Mouse (Mus musculus) layer of hippocampus, adult 9-11 months (tissue): ENCODE measurements around the gene Ttll11.
A peak's percentile ranks its signal among the peaks of the same experiment; 100 is the strongest.

Experiments
- DNase-seq: peaks from one replicate; pipeline ENCODE4 v3.0.0; 2022

Gene Ttll11

DNA sequence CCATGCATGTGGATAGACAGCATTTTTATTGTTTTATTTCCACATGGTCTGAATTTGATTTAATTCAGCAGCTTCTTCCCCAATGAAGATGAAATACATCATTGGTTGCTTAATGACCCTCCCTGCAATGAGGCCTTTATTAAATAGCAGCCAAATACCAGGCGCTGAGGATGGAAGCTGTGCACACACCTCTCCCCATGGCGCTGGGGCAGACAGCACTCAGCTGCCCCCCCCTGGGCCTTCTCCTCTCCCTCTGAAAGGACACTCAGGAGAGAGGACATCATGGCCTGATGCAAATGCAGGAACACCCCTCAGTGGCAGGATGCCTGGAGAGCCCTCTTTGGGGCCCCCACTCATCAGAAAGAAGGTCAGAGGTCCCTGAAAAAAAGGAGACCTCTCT, 16.4 kb downstream of the Ttll11 start:
- no peak for DNase-seq

DNA sequence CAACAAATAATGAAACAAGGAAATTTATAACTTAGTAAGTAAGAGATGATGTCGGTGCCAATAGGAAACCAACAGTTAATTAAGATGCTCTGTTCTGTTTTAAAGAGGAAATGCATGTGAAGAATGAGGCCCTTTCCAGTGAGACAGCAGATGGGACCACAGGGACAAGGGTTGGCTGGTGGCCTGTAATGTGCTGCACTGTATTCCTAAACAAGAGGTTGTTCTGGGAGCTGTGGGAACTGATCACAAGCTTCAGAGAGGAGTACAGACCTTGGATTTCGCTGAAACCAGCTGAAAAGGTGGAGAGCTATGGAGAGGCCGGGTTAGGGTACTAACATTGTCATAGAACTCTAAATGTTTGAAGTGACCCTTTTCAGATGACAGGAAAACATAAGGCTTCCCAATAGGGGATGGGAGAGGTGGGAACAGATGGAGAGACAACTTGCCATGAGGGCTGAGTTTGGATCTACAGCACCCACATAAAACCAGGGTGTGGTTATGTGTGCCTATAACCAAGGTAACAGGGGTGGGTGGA, 18.1 kb downstream of the Ttll11 start:
- peak; percentile 60 for DNase-seq

DNA sequence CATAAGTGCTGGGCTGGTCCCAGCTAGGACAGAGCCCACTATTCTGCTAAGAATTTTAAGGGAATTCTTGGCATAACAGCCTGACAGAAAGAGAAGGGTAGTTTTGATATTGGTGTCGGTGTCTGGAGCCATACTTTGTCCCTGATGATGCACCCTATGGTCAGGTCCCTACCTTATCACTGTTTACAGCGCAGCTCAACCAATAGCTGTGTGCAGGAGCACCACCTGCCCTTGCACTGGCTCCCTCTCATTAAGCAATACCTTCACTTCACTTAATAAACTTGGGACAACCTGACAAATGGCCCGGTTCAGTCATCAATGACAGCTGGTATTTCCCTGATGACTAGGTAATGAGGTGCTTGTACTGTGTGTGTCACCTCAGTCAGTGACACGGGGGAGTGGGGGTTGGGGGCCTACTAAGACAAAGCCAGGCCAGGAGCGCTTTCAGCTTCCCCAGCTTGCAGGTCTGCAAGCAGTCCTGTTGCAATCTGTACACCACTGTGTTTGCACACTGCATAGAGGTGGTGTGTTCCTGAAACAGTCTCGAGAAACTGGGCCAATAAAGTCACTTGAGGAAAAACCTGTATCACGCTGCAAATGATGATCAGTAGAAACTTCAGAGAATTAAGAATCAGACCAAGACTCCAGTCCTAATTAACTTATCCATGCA, 22.1 kb downstream of the Ttll11 start:
- no peak for DNase-seq

DNA sequence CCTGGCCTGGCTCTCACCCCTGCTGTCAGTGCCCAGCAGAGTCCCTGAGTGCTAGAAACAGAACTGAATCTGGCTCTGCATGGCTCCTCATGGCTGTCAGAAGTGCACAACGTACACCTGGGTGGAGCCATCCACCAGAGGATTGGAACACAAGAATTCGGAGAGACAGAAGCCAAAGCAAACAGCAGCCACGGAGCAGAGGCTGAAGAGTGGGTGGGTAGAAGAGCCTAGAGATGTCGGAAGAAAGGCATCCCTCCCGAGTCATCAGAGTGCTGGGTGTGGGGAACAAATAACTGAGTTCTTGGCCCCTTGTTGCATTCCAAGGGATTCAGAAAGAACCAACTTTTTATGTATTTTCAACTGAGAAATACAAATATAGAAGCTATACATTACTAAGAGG, 24.5 kb downstream of the Ttll11 start:
- DNase-seq: no peak

DNA sequence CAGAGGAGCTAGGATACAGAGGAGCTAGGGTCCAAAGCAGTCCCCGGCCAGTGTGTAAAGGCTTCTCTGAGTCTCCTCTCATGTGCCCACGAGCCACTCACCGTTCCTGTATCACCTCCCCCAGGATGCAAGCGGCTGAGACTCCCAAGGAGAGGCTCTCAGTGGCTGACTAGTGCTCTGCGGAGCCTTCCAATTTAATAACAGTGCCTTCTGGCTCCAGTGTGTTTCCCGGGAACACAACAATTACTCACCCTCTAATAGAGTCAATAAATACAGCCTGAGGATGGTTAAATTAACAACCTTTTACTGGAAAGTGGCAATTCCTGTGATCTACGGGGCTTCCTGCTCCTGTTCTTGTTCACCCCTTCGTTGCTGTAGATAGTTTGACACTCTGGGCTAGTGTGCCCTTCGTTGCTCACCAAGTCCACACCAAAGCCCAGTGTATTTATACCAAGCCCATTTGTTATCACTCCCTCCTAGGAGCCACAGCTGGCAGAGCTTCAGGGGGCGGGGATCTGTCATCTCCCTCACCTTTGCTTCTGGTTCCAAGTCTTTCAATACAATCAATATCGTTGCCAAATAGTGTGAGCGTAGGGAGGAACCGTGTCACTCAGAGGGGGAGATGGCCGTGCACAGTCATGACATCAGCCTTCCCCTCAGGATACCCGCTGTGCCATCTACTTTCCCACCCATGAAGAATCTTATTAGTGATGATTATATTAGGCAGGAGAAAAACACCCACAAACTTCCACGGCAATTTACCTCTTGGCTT, 27.3 kb downstream of the Ttll11 start:
- no peak for DNase-seq

DNA sequence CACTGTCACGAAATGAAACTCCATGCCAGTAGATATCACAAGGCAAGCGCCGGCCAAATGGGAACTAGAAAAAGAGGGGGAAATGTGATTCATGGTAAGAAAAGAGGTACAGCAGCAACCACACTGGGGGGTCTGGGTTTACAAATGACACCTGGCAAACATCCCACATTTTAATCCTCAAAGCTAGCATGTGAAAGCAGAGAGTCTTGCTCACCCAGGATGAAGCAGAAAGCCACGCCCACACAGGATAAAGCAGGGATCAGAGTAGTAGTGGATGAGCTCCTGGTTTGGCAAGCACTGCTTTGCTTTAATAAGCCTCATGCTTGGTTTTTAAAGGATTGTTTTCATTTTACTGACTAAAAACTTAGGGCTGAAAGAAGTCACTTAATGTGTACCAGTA, 34.8 kb downstream of the Ttll11 start:
- no peak for DNase-seq

DNA sequence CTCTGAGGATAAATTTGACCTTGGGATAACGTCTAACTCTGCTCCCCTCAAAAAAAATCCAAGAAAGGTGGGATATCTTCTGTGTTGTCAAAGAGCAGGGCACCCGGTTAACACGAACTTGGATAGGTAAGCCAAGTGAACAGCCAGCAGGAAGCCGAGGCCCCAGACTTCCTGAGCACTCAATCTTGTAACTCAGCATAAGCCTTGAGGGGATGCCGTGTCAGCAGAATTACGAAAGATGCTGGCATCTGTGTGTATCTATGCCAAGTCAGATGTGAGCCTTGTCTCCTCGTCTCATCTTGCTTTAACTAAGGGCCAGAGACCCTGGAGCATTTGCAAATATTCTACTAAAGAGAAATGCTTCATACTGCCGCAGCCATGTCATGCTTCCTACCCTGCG, 36.8 kb downstream of the Ttll11 start:
- no peak for DNase-seq

DNA sequence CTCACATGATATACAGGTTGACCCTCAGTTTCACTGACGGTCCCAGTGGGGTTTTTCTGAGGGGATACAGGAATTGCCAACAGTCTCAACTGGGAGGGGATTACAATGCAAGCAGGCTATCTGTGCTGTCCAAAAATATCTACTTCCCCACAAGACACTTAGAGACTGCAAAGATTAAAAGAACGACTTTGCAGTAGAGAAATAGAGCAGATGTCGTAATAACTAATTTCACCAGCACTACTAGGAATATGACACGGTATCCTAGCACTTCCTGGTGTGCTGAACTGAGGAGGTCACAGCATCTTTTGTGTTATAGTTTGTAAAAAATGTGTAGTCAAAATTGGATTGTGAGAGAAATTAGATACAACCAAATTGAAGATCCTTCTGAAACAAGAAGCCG, 44.7 kb downstream of the Ttll11 start:
- no peak for DNase-seq

DNA sequence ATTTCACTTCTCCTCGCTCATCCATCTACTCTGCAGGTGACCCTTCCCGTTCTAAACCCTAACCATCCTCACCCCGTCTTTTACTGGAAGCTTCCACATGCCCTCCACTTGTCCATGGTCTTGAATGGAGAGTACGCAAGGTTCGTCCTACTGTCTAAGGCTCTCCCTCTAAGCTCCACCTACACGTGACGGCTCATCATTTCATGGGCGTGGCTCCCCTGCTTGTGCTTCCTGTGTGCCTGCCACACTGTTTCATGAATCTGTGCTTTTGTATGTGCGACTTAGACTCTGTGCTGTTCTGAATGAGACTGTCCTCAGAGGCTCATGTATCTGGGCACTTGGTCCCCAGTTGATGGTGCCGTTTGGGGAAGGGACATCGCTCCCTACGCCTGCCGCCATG, 46.6 kb downstream of the Ttll11 start:
- no peak for DNase-seq

DNA sequence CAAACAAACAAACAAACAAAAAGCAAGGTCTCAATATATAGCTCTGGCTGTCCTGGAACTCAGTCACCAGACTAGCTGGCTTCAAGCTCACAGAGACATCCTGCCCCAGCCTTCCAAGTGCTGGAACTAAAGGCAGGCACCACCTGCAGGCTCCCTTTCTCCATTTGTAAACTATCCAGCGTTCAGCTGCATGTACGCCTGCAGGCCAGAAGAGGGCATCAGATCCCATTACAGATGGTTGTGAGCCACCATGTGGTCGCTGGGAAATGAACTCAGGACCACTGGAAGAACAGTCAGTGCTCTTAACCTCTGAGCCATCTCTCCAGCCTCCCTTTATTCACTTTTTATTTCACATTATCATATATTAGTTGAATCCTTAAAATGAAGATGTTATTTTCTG, 48.1 kb downstream of the Ttll11 start:
- DNase-seq: no peak

DNA sequence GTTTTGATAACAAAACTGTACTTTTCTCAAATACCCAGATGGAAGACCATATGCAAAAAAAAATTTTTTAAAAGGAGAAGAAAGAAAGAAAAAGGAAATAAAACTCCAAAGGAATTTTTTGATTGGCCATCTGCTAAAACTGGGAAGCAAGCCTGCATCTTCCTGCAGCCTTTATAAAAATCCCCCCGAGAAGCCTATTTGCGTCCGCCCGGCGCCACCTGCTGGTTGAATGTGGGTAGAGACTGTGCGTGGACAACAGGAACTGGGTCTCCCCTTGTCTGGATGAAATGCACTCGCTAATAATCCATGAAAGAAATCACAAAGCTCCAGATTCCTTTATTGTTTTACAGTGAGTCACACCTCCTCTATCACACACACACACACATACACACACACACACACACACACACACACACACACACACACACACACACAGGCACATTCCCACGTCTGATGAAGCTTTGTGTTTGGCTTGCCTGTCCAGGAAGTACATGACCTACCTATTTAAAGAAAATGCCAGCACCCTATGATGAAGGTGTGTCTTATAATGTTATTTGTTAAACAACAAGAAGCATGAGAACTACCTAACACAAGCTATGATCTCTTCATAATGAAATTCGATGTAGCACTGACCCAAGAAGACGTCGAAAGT, 49.1 kb downstream of the Ttll11 start:
- peak; percentile 68 for DNase-seq

DNA sequence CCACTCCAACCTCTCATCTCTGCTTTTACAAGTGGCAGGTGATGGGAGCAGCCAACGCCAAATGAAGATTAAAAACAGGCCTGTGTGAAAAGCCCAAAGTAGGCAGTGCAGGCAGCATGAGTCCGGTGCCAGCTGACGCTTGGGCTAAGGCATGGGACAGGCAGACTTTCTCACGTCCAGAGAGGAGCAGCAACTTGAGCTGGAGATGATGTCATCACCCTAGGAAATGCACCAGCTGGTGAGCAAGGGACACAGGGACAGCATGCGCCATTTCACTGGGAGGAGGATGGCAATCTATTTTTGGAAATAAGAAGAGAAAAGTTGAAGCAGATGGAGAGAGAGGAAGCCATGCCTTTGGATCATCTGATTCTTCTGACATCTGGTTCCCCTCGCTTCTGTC, 51.6 kb downstream of the Ttll11 start:
- peak; percentile 75 for DNase-seq

DNA sequence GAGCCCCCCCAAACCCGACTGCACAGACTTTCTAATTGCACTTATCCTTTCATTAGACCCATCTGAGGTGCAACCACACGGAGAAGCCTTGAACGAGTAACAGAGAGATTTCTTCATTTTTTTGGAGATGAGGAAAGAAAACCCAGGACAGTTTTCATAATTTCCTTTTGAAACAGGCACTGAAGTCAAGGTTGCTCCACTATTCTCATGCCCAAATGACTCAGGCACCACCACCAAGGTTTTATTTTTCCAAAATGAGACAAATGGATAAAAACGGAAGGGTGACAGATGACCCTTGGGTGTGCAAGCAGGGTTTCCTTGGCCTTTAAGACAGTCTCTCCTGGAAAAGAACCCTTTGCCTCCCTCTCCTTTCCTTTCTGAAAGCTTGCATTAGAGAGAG, 54.8 kb downstream of the Ttll11 start:
- DNase-seq: no peak

DNA sequence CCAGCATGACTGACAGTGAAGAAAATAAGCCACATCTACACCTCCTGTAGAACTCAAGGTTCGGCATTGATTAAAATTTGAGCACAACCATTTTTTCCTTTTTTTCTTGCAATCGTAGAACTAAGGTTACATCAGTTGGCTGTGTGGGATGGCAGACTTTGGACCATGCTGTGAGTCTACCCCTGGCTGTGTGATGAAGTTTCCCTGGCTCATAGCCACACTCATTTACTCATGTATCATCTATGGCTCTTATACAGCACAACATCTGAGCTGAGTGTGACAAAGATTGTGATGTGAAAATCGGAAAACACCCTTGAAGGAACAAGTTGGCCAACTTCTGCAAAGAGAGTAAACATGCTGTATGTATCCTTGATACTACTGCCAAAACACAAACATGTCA, 56.8 kb downstream of the Ttll11 start:
- no peak for DNase-seq

DNA sequence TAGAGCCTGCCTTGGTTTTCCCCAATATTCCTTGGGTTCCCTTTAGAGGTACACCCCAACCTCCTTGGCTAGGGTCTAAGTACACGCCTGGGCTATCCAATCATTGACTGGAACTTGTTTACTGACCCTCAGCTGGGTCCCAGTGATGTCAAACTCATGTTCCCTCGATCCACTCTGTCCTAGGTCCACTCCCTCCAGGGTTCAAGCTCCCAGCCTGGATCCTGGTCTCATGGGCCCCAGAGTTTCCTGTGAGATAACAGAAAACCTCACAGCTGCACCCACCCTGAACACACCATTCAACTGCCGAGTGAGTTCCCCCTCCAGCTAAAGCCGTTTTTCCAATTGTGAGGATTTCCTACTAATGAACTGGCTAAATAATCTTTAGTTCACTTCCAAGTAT, 67.6 kb downstream of the Ttll11 start:
- DNase-seq: no peak

DNA sequence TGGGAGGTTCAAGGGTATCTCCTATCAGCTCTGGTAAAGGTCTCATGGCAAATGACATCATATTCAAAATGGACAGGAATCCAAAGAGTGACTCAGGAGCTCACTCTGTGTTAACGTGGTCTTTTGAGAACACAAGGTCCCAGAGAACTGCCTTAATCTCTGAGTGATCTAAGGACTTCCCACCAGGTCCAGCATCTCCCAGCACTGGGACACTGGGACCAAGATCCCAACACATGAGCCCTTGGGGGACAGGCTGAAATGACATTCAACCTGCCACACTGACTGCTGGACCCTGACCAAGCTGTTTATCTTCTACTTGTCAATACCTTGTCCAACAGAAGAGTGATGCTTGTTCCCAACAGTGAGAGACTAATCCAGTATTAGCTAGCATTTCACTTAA, 68.0 kb downstream of the Ttll11 start:
- no peak for DNase-seq

DNA sequence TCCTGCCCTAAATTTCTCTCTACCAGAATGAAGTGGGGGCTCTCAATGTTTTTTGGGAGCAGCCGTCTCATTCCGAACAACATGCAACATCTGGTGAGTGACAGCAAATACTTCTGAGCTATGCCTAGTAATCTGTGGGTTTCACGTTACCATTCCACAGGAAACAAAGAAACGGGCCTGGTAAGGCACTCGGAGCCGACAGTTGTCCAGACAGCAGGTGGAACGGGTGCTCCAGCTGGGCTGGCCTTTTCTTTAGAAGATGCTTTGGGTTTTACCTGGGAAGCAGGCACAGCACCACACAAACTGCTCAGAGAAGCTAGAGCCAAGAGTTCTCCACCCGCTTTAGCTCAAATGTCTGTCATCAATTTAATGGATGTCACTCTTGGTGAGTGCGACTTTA, 69.0 kb downstream of the Ttll11 start:
- no peak for DNase-seq

DNA sequence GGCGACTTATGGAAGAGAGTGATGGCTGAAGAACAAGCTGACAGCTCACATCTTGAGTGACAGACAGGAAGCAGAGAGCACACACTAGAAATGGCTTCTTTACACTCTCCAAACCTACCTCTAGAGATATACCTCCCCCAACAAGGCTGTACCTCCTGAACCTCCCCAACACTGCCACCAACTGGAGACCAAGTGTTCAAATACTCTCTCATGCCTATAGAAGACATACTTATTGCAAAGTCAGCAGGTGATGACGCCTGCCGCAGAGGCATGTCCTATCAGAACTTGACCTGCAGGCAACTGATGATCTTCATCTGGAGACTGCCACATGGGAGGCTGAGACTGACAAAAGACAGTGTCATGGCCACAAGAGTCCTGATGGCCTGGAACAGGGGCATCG, 70.4 kb downstream of the Ttll11 start:
- no peak for DNase-seq

DNA sequence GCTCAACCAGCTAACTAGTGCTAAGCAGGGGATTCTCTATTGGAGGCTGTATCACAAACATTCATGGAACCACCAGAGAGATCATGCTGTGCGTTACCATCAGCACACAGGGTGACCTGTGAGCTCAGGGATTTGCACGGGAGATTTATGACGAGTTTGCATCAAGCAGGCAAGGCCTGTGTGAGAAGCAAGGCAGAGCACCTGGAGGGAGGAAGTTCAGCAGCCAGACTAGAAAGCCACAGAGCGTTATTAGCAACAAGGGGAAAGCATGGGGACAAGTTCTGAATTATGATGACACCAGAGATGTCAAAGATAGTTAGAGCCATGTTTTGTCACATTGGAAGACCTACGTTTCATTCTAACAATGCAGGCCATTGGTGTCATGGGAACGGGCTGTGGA, 72.1 kb downstream of the Ttll11 start:
- no peak for DNase-seq

DNA sequence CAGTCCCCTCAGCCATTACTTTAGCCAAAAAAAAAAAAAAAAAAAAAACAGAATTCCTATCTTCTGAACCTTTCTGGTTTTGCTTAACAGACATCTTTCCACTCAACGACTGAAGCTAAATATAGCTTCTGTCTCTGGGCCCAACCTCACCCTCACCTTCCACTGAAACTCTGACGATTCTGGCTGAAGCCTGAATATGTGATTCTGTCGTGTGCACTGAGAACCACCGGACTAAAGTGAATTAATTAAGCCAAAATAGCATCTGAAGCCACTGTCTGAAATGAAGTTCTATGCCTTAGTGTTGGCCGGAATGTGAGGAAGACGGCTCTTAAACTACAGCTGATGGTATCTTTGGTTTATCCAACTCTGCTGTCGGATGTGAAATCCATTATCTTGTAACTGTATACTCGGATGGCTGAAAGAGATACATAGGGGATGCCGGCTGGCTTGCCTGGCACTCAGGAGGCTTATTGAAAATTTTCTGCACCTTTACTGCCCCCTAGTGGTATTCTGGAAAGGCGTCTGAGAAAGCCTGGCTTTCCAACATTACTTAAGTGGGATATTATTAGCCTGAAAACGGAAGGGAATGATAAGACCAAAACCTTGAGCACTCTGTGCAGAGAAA, 73.4 kb downstream of the Ttll11 start:
- DNase-seq: peak; percentile 58

DNA sequence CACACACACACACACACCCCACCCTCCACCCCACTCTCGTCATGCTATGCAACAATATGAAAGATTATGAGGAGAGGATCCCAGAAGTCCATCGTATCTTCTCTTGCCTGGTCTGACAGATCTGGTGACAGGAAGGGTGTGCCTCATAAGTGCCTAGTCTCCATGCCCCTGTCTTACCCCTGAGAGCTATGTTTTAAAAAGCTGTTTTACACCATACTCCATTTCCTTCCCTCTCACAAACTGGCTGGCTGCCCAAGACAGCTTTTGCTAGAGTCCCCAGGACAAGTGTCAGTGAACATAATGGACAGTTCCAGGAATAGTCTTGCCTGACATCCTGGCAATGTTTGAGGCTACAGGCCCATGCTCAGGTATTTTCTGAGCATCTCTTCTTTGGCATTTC, 78.9 kb downstream of the Ttll11 start:
- no peak for DNase-seq

DNA sequence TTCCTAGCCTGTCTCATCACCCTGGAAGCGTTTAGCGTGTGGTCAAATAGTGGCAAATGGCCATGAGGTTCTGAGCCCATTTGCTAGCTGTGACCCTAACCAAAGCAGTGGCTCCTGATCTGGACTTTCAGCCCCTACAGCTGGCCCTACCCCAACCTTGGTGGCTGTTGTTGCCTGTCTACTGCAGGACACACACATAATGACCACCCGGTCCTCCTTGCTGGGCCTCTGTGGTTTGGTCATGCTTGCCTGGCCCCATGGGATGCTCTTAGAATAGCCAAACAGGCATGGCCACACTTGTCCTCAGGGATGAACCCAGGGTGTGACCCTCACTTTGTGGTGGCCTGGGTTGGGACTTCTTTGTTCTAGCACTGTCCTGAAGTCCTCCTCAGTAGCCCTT, 80.0 kb downstream of the Ttll11 start:
- no peak for DNase-seq

DNA sequence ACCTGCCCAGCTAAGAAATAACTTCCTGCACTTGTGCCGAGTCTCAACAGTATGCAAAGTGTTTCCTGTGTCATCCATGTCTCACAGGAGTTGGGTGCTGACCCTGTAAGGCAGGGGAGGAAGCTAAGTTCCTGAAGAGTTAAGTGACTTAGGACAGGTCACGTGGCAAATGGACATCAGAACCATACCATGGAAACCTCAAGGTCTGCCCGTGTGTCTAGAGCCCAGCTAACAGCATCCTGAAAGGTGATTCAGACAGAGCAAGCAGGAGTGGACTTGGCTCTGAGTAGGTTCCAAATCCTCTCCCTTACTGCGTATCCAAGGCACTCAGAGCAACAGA, 80.6 kb downstream of the Ttll11 start:
- no peak for DNase-seq
